Mouse (Mus musculus) colon, adult 2 months (tissue): ENCODE results near the gene 2210418O10Rik. TPM values are rescaled to one million over a fixed set of nuclear protein-coding genes. Genes with fewer than 3 reads are reported as not detected.

Experiments used
- polyA plus RNA-seq: library from polyadenylated mRNA; depleted of rRNA; stranded (reverse); fragments of >200 nt; gene quantifications from 2 replicates; pipeline ENCODE4 v1.2.3, GENCODE M21; 2012; rRNA removed

The 2210418O10Rik gene
- polyA plus RNA-seq = 0.08 and 0.16 TPM in 2 replicates

GRCm38 (mm10) chr2:176226269-176226668 lies at the start of gene 2210418O10Rik:
2210418O10Rik (plus strand) TSS chr2:176226569.

Other genes starting within 250 kb of the 2210418O10Rik start
- not detected in 2 replicates for gene Gm2004, start 76.7 kb upstream of the 2210418O10Rik start, polyA plus RNA-seq
- not detected in 2 replicates for gene Gm11009, start 92.9 kb downstream of the 2210418O10Rik start, polyA plus RNA-seq
- 0.29 and 0.63 TPM in 2 replicates for gene Gm14435, start 197.0 kb downstream of the 2210418O10Rik start, polyA plus RNA-seq